In genomic region chr7:45859008-45859407, GRCm38 (mm10) we compare ENCODE assay signal across 25 mouse cellular contexts. TPM values are rescaled to one million over a fixed set of nuclear protein-coding genes. Genes with fewer than 3 reads are reported as not detected.
A peak's percentile ranks its signal among the peaks of the same experiment; 100 is the strongest.
DNase-seq lines count a peak whose midpoint lies in the region; ATAC-seq lines count a peak whose summit lies in the region.
"Had no signal": no experiment of that assay in that cellular context is flagged by ENCODE, and none has a peak within 500 bp of the region (broad histone marks: within the 10 kb centered on the region; RNA-seq: fewer than 3 reads in every experiment).

No protein-coding gene starts in this region.

- H3K4me1 ChIP-seq in embryonic facial prominence, embryonic 14.5 days (ENCODE audit: control insufficient read depth, insufficient read depth, low read length): peaks cover 15% of the 10 kb centered on the region; the same call in 1 of the 2 replicates
- peaks cover 43% of the 10 kb centered on the region for H3K4me1 ChIP-seq in embryonic facial prominence, embryonic 10.5 days
- H3K4me1 ChIP-seq in midbrain, embryonic 10.5 days: peaks cover 50% of the 10 kb centered on the region
- H3K4me1 ChIP-seq in midbrain, embryonic 15.5 days: peaks cover 17% of the 10 kb centered on the region
- H3K4me1 ChIP-seq in stomach, embryonic 16.5 days (ENCODE audit: control insufficient read depth, insufficient read depth, low read length): 0 out of 2 replicates have a peak, but pooled peaks cover 9% of the 10 kb centered on the region

- ATAC-seq in embryonic facial prominence, embryonic 14.5 days (ENCODE audit: low read depth): 0 out of 2 replicates have a peak, but pooled peaks have one; percentile 41
- ATAC-seq in midbrain, embryonic 15.5 days (replicated peaks): no peak
- ATAC-seq in stomach, embryonic 16.5 days (ENCODE audit: insufficient read depth, low FRiP score): peak; percentile 48; the same call in 1 of the 2 replicates
- ATAC-seq: activated CD4-positive, CD25-positive, alpha-beta regulatory T cell, adult 4 months; forebrain, embryonic 16.5 days had no signal

- peaks cover 23% of the 10 kb centered on the region for H3K27me3 ChIP-seq in embryonic facial prominence, embryonic 14.5 days (replicated peaks; ENCODE audit: control insufficient read depth, insufficient read depth, low read length)
- peaks cover 90% of the 10 kb centered on the region for H3K27me3 ChIP-seq in embryonic facial prominence, embryonic 10.5 days (replicated peaks; ENCODE audit: low read depth, poor library complexity, severe bottlenecking)
- H3K27me3 ChIP-seq in midbrain, embryonic 10.5 days (ENCODE audit: low read depth, poor library complexity, severe bottlenecking): peaks cover 100% of the 10 kb centered on the region
- H3K27me3 ChIP-seq in midbrain, embryonic 15.5 days (replicated peaks): peaks cover 21% of the 10 kb centered on the region
- H3K27me3 ChIP-seq in stomach, embryonic 16.5 days (ENCODE audit: control insufficient read depth, insufficient read depth, low read length): 0 out of 2 replicates have a peak, but pooled peaks cover 6% of the 10 kb centered on the region

- WGBS in embryonic facial prominence, embryonic 14.5 days: 62% methylated on average over 4 of the region's 4 CpGs
- WGBS in embryonic facial prominence, embryonic 10.5 days: 67% methylated on average over 4 of the region's 4 CpGs
- WGBS in midbrain, embryonic 10.5 days: 52% methylated on average over 4 of the region's 4 CpGs
- WGBS in midbrain, embryonic 15.5 days: 69% methylated on average over 4 of the region's 4 CpGs
- WGBS in stomach, embryonic 16.5 days: 34% methylated on average over 4 of the region's 4 CpGs

- H3K9ac ChIP-seq in embryonic facial prominence, embryonic 14.5 days (ENCODE audit: low read depth, low read length): no peak overlapping the region
- H3K9ac ChIP-seq in midbrain, embryonic 15.5 days: no peak overlapping the region
- H3K9ac ChIP-seq in stomach, embryonic 16.5 days (ENCODE audit: low read length): no peak overlapping the region; the same call in 1 of the 2 replicates
- H3K9ac ChIP-seq: hindbrain, embryonic 15.5 days; liver, embryonic 15.5 days had no signal

- no peaks in the 10 kb centered on the region for H3K9me3 ChIP-seq in embryonic facial prominence, embryonic 14.5 days (ENCODE audit: control insufficient read depth, low read length)
- H3K9me3 ChIP-seq in embryonic facial prominence, embryonic 10.5 days: no peaks in the 10 kb centered on the region
- H3K9me3 ChIP-seq in midbrain, embryonic 10.5 days (replicated peaks): no peaks in the 10 kb centered on the region
- no peaks in the 10 kb centered on the region for H3K9me3 ChIP-seq in midbrain, embryonic 15.5 days
- H3K9me3 ChIP-seq in stomach, embryonic 16.5 days (replicated peaks; ENCODE audit: control insufficient read depth, low read length): no peaks in the 10 kb centered on the region
- H3K9me3 ChIP-seq: forebrain, embryonic 10.5 days; hindbrain, embryonic 10.5 days; hindbrain, embryonic 15.5 days; liver, embryonic 15.5 days had no signal

- DNase-seq in embryonic facial prominence, embryonic 14.5 days (ENCODE audit: low spot score): no peak
- no peak for DNase-seq in embryonic facial prominence, embryonic 10.5 days (ENCODE audit: low spot score)
- no peak for DNase-seq in midbrain, embryonic 10.5 days (ENCODE audit: low spot score)
- DNase-seq in lung, postnatal 25 days (ENCODE audit: low spot score): peak; percentile 50
- DNase-seq in urinary bladder, postnatal 14 days (ENCODE audit: low spot score): no peak
- no peak for DNase-seq in frontal cortex, postnatal 10 days (ENCODE audit: low spot score in 2 of 2)
- DNase-seq: adrenal gland, adult 2 months; adrenal gland, postnatal 36 days; cerebellum, adult 2 months; cerebellum, postnatal 14 days; gastrocnemius, postnatal 10 days; heart, postnatal 14 days; kidney, postnatal 14 days; right cerebral cortex, postnatal 25 days; thymus, postnatal 4 days had no signal

- no peak overlapping the region for H3K4me2 ChIP-seq in embryonic facial prominence, embryonic 14.5 days (ENCODE audit: low read depth, low read length)
- no peak overlapping the region for H3K4me2 ChIP-seq in midbrain, embryonic 15.5 days
- H3K4me2 ChIP-seq in stomach, embryonic 16.5 days (ENCODE audit: low read depth, low read length): no peak overlapping the region
- H3K4me2 ChIP-seq: hindbrain, embryonic 15.5 days; liver, embryonic 15.5 days had no signal

- H3K36me3 ChIP-seq in embryonic facial prominence, embryonic 14.5 days (ENCODE audit: control insufficient read depth, insufficient read depth, low read length): no peaks in the 10 kb centered on the region
- H3K36me3 ChIP-seq in embryonic facial prominence, embryonic 10.5 days (replicated peaks): no peaks in the 10 kb centered on the region
- H3K36me3 ChIP-seq in midbrain, embryonic 10.5 days: no peaks in the 10 kb centered on the region
- no peaks in the 10 kb centered on the region for H3K36me3 ChIP-seq in midbrain, embryonic 15.5 days (replicated peaks)
- no peaks in the 10 kb centered on the region for H3K36me3 ChIP-seq in stomach, embryonic 16.5 days (ENCODE audit: control insufficient read depth, insufficient read depth, low read length)
- H3K36me3 ChIP-seq: forebrain, embryonic 10.5 days; hindbrain, embryonic 10.5 days; hindbrain, embryonic 15.5 days; liver, embryonic 15.5 days had no signal

- no peak overlapping the region for H3K4me3 ChIP-seq in embryonic facial prominence, embryonic 14.5 days (ENCODE audit: low read depth, low read length)
- H3K4me3 ChIP-seq in embryonic facial prominence, embryonic 10.5 days: no peak overlapping the region
- H3K4me3 ChIP-seq in midbrain, embryonic 10.5 days: peak overlapping the region; percentile 18; the same call in 1 of the 2 replicates
- no peak overlapping the region for H3K4me3 ChIP-seq in midbrain, embryonic 15.5 days
- no peak overlapping the region for H3K4me3 ChIP-seq in stomach, embryonic 16.5 days (replicated peaks; ENCODE audit: low read length)
- H3K4me3 ChIP-seq: forebrain, embryonic 10.5 days; hindbrain, embryonic 10.5 days; hindbrain, embryonic 15.5 days; liver, embryonic 15.5 days had no signal

- H3K27ac ChIP-seq in embryonic facial prominence, embryonic 14.5 days (replicated peaks; ENCODE audit: low read depth, low read length): no peak overlapping the region
- H3K27ac ChIP-seq in embryonic facial prominence, embryonic 10.5 days (replicated peaks): no peak overlapping the region
- H3K27ac ChIP-seq in midbrain, embryonic 10.5 days (replicated peaks): 0 out of 2 replicates have a peak overlapping the region, but pooled peaks have one; percentile 13
- H3K27ac ChIP-seq in midbrain, embryonic 15.5 days: no peak overlapping the region
- no peak overlapping the region for H3K27ac ChIP-seq in stomach, embryonic 16.5 days (ENCODE audit: low read length)
- H3K27ac ChIP-seq: forebrain, embryonic 10.5 days; hindbrain, embryonic 10.5 days; hindbrain, embryonic 15.5 days; liver, embryonic 15.5 days had no signal

RNA-seq across cellular contexts. Expression of gene Kdelr1, which starts 13.6 kb away (rescaled TPM):
- 147 and 155 TPM in 2 replicates for polyA plus RNA-seq in embryonic facial prominence, embryonic 14.5 days (2014; fragmentation: Nextera tagmentation; extraction: Ambion mirVana)
- 30.4 and 36.6 TPM in 2 replicates for polyA plus RNA-seq in embryonic facial prominence, embryonic 10.5 days (2016; fragmentation: Nextera tagmentation; extraction: Ambion mirVana)
- 36.1 and 39.0 TPM in 2 replicates for polyA plus RNA-seq in midbrain, embryonic 10.5 days (2016; fragmentation: Nextera tagmentation; extraction: Ambion mirVana)
- polyA plus RNA-seq in midbrain, embryonic 15.5 days (2015; fragmentation: Nextera tagmentation; extraction: Ambion mirVana): 53.0 and 54.9 TPM in 2 replicates
- 76.7 and 87.0 TPM in 2 replicates for polyA plus RNA-seq in stomach, embryonic 16.5 days (2015; fragmentation: Nextera tagmentation; extraction: Ambion mirVana)

RNA-seq across cellular contexts. Expression of gene Grin2d, which starts 19.2 kb away (rescaled TPM):
- 0.63 and 1.0 TPM in 2 replicates for polyA plus RNA-seq in embryonic facial prominence, embryonic 14.5 days (2014; fragmentation: Nextera tagmentation; extraction: Ambion mirVana)
- polyA plus RNA-seq in embryonic facial prominence, embryonic 10.5 days (2016; fragmentation: Nextera tagmentation; extraction: Ambion mirVana): 0.09 and 0.20 TPM in 2 replicates
- 0.16 and 0.34 TPM in 2 replicates for polyA plus RNA-seq in midbrain, embryonic 10.5 days (2016; fragmentation: Nextera tagmentation; extraction: Ambion mirVana)
- polyA plus RNA-seq in midbrain, embryonic 15.5 days (2015; fragmentation: Nextera tagmentation; extraction: Ambion mirVana): 2.7 and 3.9 TPM in 2 replicates
- 0.23 and 0.40 TPM in 2 replicates for polyA plus RNA-seq in stomach, embryonic 16.5 days (2015; fragmentation: Nextera tagmentation; extraction: Ambion mirVana)
- polyA plus RNA-seq: activated CD4-positive, CD25-positive, alpha-beta regulatory T cell, adult 4 months had no signal

RNA-seq across cellular contexts. Expression of gene Grwd1, which starts 28.3 kb away (rescaled TPM):
- polyA plus RNA-seq in embryonic facial prominence, embryonic 14.5 days (2014; fragmentation: Nextera tagmentation; extraction: Ambion mirVana): 53.9 and 60.5 TPM in 2 replicates
- 127 and 132 TPM in 2 replicates for polyA plus RNA-seq in embryonic facial prominence, embryonic 10.5 days (2016; fragmentation: Nextera tagmentation; extraction: Ambion mirVana)
- 95.8 and 119 TPM in 2 replicates for polyA plus RNA-seq in midbrain, embryonic 10.5 days (2016; fragmentation: Nextera tagmentation; extraction: Ambion mirVana)
- polyA plus RNA-seq in midbrain, embryonic 15.5 days (2015; fragmentation: Nextera tagmentation; extraction: Ambion mirVana): 40.5 and 44.2 TPM in 2 replicates
- polyA plus RNA-seq in stomach, embryonic 16.5 days (2015; fragmentation: Nextera tagmentation; extraction: Ambion mirVana): 50.3 and 53.7 TPM in 2 replicates

RNA-seq across cellular contexts. Expression of gene Kcnj14, which starts 34.4 kb away (rescaled TPM):
- polyA plus RNA-seq in embryonic facial prominence, embryonic 14.5 days (2014; fragmentation: Nextera tagmentation; extraction: Ambion mirVana): 1.4 and 2.2 TPM in 2 replicates
- 0.88 and 1.5 TPM in 2 replicates for polyA plus RNA-seq in embryonic facial prominence, embryonic 10.5 days (2016; fragmentation: Nextera tagmentation; extraction: Ambion mirVana)
- polyA plus RNA-seq in midbrain, embryonic 10.5 days (2016; fragmentation: Nextera tagmentation; extraction: Ambion mirVana): 0.65 and 0.72 TPM in 2 replicates
- polyA plus RNA-seq in midbrain, embryonic 15.5 days (2015; fragmentation: Nextera tagmentation; extraction: Ambion mirVana): 1.1 TPM in 2 replicates
- polyA plus RNA-seq in stomach, embryonic 16.5 days (2015; fragmentation: Nextera tagmentation; extraction: Ambion mirVana): 0.91 and 0.98 TPM in 2 replicates
- polyA plus RNA-seq: activated CD4-positive, CD25-positive, alpha-beta regulatory T cell, adult 4 months had no signal

RNA-seq across cellular contexts. Expression of gene Syngr4, which starts 37.5 kb away (rescaled TPM):
- polyA plus RNA-seq in embryonic facial prominence, embryonic 14.5 days (2014; fragmentation: Nextera tagmentation; extraction: Ambion mirVana): 0.68 and 0.87 TPM in 2 replicates
- 1.2 and 1.3 TPM in 2 replicates for polyA plus RNA-seq in embryonic facial prominence, embryonic 10.5 days (2016; fragmentation: Nextera tagmentation; extraction: Ambion mirVana)
- 1.5 and 1.7 TPM in 2 replicates for polyA plus RNA-seq in midbrain, embryonic 10.5 days (2016; fragmentation: Nextera tagmentation; extraction: Ambion mirVana)
- 0.22 TPM in 1 of 2 replicates, not detected in the other for polyA plus RNA-seq in midbrain, embryonic 15.5 days (2015; fragmentation: Nextera tagmentation; extraction: Ambion mirVana)
- 0.49 and 1.2 TPM in 2 replicates for polyA plus RNA-seq in stomach, embryonic 16.5 days (2015; fragmentation: Nextera tagmentation; extraction: Ambion mirVana)
- polyA plus RNA-seq: activated CD4-positive, CD25-positive, alpha-beta regulatory T cell, adult 4 months; cerebellum, adult 2 months; forebrain, embryonic 16.5 days; hindbrain, embryonic 15.5 days; liver, adult 2 months; neural tube, embryonic 14.5 days had no signal
